Mouse (Mus musculus) kidney, postnatal 10 days (tissue): ENCODE data around the gene Fam213a.
A peak's percentile ranks its signal among the peaks of the same experiment; 100 is the strongest.

Experiments used
- DNase-seq: peaks from one replicate; pipeline ENCODE4 v3.0.0; 2021; ENCODE audit warnings: mixed read lengths

Fam213a gene

DNA sequence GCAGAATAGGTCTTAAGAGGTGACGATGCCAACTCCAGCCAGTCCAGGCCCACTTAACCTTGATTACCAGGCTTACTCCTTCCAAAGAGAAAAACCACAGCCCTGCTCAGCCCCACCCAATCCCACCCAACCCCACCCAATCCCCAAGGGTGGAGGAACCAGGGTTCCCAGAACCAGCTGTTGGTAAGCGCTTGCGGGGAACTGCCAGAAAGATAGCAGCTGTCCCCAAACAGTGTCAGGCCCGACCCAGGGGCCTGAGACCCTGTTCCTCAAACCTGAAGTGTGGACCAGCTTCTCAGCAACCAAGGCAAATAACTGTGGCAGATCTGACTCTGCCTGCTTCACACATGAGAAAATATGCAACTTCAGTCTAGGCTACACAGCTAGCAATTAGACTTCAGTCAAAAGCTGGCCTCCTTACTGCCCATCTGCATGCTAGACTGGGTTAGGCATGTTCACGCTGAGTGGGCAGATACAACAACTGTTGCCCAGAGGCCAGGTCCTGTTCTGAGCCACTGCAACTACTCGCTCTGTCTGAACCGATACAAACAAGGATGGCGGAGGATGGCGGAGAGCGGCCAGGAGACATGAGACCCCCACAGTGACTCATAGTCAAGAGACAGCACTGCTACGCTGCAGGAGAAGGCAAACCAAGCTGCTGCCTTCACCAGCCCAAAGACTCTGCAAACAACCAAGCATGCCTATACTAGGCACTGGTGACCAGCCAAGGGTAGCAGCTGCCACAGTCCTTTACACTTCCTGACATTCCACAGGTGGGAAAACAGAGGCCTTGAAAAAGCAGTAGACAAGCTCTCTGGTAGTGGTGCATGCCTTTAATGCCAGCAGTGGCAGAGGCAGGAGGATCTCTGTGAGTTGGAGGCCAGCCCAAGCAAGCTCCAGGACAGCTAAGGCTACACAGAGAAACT is 51.0 kb downstream of the Fam213a start:
- no peak for DNase-seq

DNA sequence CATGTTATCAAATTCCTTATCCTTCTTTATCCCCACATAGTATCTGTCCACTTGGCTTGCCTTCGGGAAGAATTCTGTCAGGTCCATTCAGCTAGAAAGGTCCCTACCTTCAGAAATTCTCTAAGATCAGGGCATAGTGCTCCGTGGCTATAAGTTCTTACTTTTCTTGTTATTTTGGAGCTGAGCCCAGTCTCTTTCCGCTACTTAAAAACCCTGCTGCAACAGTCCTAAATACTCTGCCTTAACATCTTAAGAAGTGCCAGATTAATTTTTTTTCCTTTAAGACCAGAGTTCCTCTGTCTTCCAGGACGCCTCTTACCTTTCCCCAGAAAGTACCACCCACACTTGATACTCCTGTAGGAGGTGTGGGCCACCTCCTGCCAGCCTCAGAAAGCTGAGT is 53.4 kb downstream of the Fam213a start:
- no peak for DNase-seq

- DNase-seq, result no peak
Measured at GRCm38 (mm10) chr14:40959586-40959985, 54.0 kb downstream of the Fam213a start.

GRCm38 (mm10) chr14:40958986-40959381 is 54.6 kb downstream of the Fam213a start:
- peak; percentile 73 for DNase-seq

- DNase-seq, result no peak
Measured at GRCm38 (mm10) chr14:40958083-40958985, 55.3 kb downstream of the Fam213a start.

DNA sequence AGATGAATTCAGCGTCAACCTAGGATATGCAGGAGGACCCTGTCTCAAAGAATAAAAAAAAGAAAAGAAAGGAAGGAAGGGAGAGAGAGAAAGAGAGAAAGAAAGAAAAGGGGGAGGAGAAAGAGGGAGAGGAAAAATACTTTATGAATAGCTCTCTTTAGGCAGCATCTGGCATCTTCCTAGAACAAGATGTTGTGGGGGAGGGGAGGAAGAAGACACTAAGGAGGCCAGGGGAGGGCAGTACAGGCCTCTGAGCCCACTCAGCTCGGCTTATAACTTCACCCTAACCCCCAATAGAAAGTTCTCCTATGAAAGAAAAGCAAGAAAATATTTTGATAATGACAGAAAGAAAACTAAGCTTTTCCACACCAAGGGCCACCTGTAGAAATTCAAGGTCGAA is 56.0 kb downstream of the Fam213a start:
- no peak for DNase-seq

DNA sequence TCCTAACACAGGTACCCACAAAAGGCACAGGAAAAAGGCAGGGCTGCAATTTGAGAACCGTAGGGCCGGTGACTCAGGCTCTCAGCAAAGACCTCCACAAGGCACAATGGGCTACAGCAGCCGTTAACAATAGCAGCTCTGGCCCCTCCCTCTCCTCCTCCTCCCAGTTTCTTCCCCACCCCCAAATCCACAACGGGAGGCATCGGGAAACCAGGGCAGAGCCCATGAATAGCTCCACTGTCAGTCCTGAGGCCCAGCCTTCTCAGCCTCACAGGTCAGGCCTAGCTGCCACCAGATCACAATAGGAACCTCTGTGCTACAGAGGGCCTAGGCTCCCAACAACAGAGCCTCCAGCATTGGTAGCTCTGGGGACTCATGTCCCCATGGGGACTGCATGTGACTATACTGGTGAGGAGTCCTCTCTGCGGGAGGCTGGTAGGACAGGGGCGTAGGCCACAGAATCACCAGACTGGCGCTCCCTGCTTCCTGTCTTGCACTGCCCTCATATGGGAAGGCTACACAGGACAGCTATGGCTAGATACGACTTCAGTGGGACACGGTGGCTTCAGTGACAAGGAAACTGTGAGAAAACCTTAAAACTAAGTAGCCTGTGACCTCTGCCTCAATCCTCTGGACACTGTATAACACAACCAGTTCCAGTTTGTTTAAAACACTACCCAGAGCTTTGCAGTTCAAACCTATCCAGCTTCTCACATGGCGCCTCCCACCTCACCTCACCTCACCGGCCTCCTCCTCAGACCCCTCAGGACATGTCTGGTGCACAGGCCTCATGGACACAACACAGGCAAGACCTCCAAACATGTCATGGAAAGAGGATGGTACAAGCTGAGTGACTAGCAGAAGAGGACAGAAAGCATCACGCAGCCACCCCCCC is 57.1 kb downstream of the Fam213a start:
- DNase-seq, result peak; percentile 65

DNA sequence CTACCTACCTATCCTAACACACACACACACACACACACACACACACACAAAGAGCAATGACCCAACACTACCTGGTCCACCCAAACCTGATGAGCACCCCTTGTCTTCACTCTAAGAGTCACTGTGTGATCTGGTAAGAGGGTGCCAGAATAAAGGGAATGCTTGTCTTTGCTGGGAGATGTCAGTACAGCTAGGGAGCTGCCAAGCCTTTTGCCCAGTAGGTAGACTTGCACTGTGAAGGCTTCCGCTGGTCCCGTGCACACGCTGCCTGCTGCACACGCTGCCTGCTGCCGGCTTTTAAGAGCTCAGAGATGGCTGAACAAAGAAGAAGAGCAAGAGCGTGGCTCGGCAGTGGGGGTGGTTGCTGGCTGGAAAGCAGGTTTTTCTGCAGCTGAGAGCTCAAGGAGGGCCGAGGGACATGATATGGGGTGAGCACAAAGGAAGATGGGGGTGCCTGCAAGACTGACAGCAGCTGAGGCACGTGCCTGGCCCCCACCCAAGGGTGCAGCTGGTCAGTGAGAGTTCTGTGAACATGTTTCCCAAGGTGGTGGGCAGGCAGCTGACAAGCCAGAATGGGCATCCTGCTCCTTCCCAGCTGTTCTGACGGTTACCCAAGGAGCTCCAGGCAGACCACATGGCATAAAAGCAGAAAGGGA is 57.9 kb downstream of the Fam213a start:
- DNase-seq, result no peak

DNA sequence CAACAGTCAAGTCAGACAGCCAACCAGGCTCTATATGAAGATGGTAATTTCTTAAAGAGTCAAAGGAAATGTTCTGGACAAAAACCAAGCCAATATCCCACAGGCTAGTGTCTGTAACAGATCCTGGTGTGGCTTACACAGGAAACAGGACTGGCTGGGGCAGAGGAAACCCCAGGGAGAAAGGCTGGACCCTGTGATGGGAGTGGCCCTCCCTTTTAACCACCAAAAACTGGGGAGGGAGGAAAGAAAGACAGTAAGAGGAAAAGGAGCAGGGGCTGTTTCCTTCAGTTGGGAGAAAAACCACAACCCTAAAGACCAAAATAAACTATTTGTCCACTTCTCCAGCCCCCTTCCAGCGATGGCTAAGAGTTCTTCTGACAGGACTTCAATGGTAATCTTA is 58.4 kb downstream of the Fam213a start:
- no peak for DNase-seq

DNA sequence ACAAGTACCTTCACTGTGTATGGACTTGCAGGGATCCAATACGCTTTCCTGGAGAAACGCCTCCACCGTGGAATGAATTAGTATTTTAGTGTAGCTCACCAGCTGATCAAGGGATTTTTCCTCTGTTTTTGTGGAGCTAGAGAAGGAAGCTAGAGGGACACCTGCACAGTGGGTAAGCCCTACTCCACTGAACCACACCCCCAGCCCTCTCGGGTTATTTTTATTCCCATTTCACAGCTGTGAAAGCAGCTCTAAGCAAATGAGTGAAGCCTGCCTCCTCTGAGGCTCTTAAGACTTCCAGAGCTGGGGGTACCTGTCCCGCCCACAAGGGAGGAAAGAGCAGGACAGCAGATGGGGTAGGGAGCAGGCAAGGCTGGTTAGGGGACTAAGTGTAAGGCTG is 60.2 kb downstream of the Fam213a start:
- DNase-seq, result no peak

DNA sequence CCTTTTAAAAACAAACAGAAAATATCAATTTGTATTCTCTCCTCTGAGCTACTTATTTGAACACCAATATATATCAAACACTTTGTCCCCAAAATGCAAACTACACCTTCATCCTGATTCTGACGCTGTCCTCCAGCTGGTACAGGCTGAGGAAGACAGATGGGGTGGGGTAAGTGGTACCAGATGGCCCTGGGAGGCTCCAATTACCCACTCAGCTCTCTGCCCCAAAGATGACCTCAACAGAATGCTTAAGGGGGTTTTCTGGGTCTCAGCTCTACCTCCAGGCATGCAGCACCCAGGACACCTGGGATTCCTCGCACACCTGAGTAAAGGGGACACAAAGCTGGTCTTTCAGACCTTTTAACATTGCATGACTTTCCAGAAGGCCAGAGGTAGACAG is 60.9 kb downstream of the Fam213a start:
- DNase-seq, result no peak

- no peak for DNase-seq
Measured at GRCm38 (mm10) chr14:40952301-40952700, 61.3 kb downstream of the Fam213a start.

- no peak for DNase-seq
Measured at GRCm38 (mm10) chr14:40949730-40950614, 63.6 kb downstream of the Fam213a start.

DNA sequence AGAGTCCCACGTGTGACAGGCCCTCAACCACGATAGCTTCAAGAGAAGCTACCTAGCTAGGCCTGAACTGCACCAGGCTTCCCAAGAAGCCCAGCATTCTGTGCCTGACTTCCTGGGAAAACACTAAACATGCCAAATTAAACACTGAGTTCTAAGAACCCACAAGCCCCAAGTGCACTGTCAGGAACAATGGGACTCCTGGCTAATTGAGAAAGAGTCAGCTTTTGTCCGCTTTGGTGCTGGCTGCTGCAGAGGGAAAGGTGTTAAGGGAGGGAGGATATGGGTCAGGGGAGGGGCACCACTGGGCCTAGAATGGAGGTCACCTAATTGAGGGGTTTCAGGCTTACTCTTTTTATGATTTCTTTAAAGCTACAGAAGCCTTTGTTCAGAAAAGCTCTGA is 64.5 kb downstream of the Fam213a start:
- no peak for DNase-seq

- no peak for DNase-seq
Measured at GRCm38 (mm10) chr14:40948522-40948921, 65.1 kb downstream of the Fam213a start.

DNA sequence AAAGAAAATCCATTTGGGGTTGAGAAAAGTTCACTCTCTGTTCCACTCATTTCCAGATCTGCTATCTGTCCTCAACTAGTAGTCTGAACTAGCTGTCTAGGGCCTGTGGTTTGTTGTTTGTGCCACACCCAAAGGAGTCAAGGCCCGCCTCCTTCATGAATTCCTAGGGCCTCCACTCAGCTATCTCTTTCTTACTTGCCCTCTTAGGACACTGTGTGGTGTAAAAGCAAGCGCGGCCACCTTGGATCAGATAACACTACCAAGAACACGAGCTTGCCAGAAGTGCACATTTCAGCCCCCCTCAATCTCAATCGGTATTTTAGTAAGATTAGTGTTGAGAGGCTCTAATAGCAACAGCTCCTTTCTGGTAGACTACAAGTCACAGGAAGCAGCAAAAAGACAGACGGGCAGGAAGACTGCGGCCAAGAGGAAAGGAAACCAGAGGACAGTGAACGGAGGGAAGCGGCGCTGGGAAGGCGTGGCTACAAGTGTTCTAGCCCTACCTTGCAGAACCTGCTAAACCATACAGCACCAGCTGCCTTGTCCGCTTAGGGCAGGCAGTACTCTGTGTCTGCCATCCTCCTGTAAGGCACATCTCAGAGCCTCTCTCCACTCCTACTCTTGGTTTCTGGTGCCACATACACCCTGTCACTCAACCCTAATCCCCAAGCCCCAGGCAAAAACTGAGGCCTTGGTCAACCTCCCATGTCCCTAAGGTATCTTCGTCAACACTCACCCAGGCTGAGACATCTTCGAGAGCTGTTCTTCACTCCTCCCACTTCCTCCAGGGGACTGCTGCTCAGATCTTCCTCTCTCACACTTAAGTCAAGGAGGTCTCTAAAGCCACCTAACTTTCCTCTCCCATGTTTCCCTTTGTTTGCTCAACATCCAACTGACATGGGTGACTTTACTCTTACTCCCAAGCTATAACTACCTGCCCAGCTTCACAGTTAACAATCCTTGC is 65.9 kb downstream of the Fam213a start:
- DNase-seq, result peak; percentile 63

DNA sequence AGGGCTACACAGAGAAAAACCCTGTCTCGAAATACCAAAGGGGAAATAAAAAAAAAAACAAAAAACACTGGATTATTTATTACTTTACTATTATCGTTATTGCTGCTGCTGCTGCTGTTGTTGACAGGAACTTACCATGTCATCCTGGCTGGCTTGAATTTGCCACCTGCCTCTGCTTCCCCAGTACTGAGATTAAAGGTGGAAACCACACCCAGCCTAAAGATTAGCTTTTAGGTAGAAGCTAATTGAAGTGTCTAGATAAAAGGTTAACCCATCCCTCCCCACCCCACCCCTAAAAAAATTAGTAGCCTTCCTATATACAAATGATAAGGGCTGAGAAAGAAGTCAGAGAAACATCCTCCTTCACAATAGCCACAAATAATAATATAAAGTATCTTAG is 69.8 kb downstream of the Fam213a start:
- DNase-seq, result no peak
